Mouse (Mus musculus) cerebellum, adult 2 months (tissue): ENCODE measurements around the gene Casp14.

Source experiments
- CTCF ChIP-seq: fragments of 200-500 bp; IDR thresholded peaks from 2 replicates; pipeline ENCODE4 v1.5.1; 2011; ENCODE audit warnings: low read depth, mild to moderate bottlenecking, control low read depth, low read length, moderate library complexity, borderline replicate concordance; ENCODE audit not compliant: insufficient read depth
- POLR2A ChIP-seq: fragments of 200-500 bp; IDR thresholded peaks from 2 replicates; pipeline ENCODE4 v1.6.1; 2011; ENCODE audit warnings: low read length, control low read depth, borderline replicate concordance; ENCODE audit not compliant: insufficient read depth

DNA sequence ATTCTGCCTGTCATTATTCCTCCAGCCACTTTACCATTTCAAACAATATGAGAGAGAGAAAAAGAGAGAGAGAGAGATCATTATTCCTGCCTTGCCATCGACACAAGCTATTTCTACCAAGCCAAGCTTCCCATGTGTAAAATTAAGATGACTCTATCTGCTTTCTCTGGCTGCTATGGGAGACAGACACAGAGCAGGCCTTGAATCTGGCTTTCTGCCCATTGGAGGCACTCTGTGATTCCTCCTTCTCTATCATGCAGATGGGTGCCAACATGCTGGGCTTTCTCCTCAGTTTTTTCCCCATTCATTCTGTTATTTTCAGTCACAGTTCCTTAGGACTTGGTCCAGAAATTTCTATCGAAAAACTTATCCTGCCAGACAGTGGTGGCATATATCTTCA is 4.6 kb upstream of the Casp14 start:
- TF ChIP-seq POLR2A (no peak), CTCF (no peak)
